Mouse (Mus musculus): ENCODE data around the gene Irak2.

GRCm38 (mm10) chr6:113609293-113609692, 29.0 kb upstream of the Irak2 start:
- no peak for TF ChIP-seq CTCF (IDR thresholded peaks at IDR 0.05; ENCODE audit: low read depth, low read length)
- TF ChIP-seq POLR2A (IDR thresholded peaks at IDR 0.05; ENCODE audit: borderline replicate concordance, low read depth, low read length), result no peak

All from bone marrow macrophage, adult 2 months (primary cell).